Mouse (Mus musculus): Measurements from ENCODE around the gene Frs3. TPM values are rescaled to one million over a fixed set of nuclear protein-coding genes. Genes with fewer than 3 reads are reported as not detected.
A peak's percentile ranks its signal among the peaks of the same experiment; 100 is the strongest.

Frs3 gene
- total RNA-seq, 2 experiments from 2014 or later, result 0.12 to 0.72 TPM

DNA sequence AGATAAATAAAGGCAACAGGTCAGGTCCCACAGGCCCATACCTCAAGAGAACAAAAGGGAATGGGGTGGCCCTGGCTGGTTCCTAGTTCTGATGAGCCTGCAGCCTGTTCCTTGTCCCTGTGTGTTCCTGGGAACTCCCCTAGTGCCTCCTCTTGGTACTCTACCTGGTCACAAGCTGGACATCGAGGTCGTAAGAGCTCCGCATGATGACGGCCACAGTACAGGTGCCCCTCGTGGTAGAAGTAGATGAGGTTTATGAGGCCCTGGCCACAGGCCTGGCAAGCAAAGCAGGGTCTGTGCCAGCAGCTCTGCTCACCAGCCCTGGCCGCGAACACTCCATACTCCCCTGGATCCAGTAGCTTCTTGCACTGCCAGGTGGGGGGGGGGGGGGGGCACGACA lies 1.1 kb downstream of the Frs3 start:
- ATAC-seq (replicated peaks; ENCODE audit: poor library complexity), result no peak

DNA sequence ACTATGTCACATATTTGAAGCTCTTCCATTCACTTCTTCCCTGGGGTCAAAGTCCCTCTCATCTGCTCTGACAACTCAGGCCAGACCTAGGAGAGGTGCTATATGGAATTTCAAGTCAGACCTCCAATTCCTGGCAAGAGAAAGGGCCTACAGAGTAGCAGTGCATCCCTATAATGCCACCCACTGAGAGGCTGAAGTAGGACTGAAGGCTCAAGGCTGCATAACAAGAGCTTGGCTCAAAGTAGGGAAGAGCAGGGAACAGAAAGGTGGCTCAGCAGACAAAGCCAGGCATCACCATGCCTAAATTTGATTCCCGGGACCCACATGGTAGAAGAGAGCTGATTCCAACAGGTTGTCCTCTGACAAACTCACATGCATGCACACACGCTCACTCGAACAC lies 2.8 kb downstream of the Frs3 start:
- no peak for ATAC-seq (replicated peaks; ENCODE audit: poor library complexity)

DNA sequence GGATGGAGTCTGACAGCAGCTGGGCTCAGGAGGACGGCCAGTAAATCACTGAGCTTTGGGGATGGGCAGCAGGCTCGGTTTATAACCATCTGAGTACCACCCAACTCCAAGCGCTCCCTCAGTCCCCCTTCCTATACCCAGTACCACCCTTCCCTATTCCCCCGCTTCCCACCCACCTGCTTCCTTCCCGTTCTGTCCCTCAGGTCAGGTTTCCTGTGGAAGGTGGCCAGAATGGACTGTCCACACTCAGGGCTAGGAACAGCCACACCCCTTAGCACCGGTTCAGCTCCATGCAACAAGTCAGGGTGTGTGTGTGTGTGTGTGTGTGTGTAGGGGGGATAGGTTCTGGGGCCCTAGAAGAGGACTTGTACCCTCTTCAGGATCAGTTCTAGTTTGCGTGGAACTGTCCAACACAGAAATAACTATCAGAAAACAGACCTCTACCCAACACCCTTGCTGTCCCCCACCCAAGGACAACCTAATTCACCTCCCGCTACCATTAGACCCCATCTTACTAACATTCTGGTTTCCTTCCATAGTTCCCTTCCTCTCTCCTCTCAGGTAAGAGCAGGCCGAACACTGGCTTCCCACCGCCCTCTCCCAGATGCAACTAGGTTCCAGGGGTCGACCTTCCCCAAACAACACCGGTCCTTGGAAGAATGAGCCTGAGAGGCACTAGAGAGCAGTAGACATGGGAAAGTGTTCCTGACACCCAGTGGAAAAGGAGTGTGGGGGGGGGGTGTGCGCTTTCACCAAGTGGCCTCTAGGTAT lies 5.0 kb downstream of the Frs3 start:
- no peak for ATAC-seq (replicated peaks; ENCODE audit: poor library complexity)

DNA sequence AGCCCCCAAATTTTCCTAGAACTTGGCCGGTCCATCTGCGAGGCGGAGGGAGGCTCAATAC lies 5.4 kb downstream of the Frs3 start, which contains the start of gene Gm21981:
Gene Gm21981 (minus strand): TSS at position 14 of the 61 bp plus-strand sequence.
- ATAC-seq (replicated peaks; ENCODE audit: poor library complexity), result no peak

DNA sequence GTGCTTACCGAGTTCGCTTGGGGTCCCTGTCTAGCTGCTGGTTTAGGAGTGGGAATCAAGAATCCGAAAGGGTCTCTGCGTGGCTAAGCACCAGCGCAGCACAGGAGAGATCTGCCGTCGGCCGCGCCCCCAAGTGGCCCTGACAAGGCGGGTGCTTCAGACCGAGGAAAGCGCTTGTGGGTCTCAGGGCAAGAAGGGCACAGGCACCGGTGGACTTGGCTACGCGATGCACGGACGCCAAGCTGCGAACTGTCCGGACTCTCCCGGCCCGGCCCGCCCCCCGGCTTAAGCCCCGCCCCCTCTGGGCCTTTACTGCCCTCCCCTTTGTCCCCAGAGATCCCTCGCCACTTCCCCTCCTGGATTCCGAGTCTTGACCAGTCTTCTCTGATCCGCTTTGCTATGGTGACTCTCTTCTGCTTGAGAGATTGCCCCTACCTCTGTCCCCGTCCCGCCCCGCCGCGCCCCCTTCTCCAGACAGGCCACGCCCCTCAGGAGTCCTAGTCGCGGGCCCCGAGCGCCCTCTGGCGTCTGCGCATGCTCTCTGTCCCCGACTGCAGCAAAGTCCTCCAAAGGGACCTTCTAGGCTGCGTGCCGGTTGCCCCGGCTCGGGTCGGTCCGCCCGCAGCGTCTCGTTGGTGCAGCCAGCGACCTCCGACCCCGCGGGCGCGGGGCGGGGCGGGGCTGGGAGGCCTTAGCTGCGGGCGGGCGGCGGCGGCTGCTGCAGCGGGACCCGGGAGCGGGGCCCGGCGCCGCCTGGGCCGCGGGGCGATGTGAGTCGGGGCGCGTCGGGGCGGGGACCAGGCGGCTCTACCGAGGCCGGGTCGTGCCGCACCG lies 5.9 kb downstream of the Frs3 start, which contains the start of gene Prickle4:
Gene Prickle4 (minus strand): TSS at position 234 of the 834 bp plus-strand sequence.
- peak; percentile 94 for ATAC-seq (replicated peaks; ENCODE audit: poor library complexity)

DNA sequence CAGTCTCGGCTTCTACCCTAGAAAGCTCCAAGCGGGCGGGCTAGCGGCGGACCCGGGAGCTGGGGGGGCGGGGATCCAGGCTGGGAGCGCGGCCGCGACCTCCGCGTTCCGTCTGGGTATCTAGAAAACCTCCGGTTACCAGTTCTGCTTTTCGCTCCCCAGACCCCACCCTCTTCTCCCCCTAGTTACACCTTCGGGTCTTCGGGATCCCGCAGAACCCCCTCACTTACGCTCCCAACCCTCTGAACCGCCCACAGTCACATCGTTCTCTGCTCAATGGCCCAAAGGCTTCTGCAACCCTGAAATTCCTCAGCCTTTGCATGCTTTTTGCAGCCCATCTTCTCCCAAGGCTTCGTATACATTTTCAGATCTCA lies 6.5 kb downstream of the Frs3 start:
- no peak for ATAC-seq (replicated peaks; ENCODE audit: poor library complexity)

DNA sequence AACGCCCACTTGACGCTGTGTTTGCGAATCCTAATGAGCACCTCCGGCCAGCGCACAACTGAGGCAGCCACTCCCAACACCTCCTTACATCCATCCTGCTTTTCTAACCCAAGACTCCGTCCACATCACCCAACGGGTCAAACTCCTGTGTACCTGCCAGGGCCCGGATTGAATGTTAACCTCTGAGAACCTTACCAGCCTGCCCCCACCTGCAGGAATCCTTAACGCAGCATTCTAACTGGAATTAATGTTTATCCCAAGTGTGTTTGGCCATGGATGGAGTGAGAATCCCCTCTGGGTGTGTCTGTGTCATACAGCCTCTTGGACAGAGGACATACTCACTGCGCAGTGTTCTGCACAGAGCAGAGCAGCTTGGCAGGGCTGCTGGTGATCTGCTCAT lies 9.3 kb downstream of the Frs3 start:
- no peak for ATAC-seq (replicated peaks; ENCODE audit: poor library complexity)

DNA sequence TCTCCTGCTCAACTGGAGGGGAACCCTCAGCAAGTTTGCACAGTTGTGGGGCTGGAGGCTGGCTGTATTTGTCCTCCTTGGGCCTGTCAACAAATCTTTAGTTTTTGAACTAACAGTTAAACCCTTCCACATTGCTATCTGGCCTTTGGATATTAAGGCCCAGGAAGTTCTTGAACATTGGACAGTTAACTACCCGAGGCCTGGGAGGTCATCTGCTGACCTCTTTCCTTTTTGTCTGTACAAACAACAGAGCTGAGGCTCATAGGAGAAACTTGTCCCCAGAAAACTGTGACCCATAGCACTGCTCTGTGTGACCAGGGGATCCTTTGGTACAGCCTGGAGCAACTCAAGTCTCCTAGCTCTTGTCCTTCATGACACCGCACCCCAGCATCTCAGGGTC lies 10.2 kb downstream of the Frs3 start:
- ATAC-seq (replicated peaks; ENCODE audit: poor library complexity), result no peak

DNA sequence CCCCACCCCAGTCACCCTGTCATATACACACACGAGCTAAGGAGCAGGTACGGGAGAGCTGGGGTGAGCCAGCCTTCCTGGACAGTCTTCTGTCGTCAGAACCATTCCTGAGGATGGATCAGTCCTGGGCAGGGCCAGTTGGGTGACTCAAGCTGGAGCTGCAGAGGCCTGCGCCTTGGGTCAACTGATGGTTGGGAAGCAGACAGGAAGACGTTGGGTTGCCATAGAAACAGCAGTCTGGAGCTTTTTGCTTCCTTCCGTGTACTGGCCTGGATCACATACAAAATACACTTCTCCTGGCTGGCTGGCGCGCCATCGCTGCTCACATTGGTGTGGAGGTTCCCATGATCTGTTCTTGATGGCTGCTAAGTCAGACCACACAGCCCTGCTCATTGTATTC lies 13.0 kb downstream of the Frs3 start:
- no peak for ATAC-seq (replicated peaks; ENCODE audit: poor library complexity)

DNA sequence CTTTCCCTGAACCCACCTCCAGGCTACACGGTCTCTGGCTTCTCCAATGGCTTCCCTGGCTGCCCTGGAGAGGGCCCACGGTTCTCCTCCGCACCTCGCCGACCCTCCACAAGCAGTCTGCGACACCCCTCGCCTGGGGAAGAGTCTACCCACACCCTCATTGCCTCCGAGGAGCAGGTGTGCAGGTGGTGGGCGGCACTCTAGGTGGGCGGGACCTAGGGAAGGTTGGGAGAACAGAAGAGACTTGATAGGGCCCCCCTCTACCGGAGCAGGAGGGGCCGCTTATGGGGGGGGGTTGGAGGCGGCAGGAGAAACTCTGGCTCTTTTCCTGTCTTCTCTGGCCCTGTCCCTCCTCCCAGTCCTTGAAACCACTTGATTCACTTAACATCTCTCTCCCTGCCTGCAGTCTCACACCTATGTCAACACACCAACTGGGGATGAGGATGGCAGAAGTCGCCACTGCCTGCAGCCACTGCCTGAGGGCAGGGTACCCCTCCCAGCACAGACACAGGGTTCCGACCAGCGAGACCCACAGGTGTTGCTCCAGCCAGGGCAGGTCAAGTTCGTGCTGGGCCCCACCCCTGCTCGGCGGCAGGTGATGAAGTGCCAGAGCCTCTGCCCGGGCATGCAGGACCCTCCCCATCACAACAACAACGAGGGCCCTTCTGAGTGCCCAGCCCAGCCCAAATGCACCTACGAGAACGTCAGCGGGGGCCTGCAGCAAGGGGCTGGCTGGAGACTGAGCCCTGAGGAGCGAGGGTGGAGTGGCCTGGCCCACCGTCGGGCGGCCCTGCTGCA lies 13.9 kb downstream of the Frs3 start:
- ATAC-seq (replicated peaks; ENCODE audit: poor library complexity), result no peak

DNA sequence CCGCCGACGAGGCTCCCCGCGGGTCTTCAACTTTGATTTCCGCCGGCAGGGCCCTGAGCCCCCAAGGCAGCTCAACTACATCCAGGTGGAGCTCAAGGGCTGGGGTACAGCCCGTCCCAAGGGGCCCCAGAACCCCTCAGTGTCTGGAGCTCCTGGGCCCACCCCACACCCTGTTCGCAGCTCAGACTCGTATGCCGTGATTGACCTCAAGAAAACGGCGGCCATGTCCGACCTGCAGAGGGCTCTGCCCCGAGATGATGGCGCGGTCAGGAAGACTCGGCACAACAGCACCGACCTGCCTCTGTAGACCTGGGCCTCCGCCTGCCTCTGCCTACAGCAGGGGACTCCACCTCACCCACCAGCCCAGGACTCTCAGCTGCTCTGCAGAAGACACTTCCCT lies 14.7 kb downstream of the Frs3 start:
- no peak for ATAC-seq (replicated peaks; ENCODE audit: poor library complexity)

DNA sequence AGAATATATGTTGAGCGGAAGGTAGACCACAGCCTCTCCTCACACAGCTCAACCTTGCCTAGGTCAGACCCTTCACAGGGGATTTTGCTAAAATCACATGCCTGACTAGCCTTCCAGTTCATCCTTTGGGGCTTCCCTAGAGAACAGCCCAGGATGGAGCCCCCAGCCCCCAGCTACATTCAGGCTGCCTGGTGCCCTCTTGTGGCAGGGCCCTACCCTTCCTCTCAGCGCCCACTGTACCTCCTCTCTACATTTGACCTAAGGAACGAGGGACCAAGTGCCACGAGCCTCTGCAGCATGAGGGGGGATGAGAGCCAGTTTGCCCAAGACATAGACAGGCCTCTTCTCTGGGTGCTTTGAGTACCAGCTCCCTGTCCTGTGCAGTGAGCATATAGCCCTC lies 15.9 kb downstream of the Frs3 start:
- no peak for ATAC-seq (replicated peaks; ENCODE audit: poor library complexity)

DNA sequence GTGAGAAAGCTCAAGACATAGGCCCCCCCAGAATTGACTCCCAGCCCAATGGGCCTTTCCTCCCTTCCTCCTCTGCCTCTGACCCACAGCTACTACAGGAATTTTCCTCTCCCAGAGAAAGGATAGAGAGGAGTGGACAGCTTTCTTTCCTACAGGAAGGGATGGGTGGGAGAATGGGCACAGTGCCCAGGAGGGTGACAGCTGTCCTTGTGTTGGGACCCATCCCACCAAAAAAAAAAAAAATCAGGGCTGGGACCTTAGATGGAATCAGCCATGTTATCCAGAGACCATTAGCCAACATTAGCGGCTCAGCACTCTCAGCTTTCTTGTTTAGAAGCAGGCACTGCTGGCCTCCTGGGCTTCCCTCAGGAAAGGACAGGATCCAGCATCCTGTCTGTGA lies 17.4 kb downstream of the Frs3 start:
- no peak for ATAC-seq (replicated peaks; ENCODE audit: poor library complexity)

DNA sequence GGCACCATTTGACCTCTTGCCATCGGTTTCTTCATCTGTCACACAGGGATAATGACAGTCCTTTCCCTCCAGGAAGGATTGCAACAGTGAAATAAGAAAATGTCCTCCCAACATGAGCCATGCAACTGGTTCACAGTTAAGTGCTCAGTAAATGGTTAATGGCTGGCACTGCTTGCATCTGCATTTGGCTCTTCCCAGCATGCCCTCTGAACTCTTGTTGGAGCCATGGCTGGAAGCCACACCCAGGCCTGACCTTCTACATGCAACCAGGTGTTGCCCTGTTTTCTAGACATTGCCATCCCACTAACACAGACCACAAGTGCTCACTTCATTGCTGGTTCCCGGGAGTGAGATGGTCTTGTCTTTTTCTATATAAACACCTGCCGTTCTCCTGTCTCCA lies 19.1 kb downstream of the Frs3 start:
- no peak for ATAC-seq (replicated peaks; ENCODE audit: poor library complexity)

DNA sequence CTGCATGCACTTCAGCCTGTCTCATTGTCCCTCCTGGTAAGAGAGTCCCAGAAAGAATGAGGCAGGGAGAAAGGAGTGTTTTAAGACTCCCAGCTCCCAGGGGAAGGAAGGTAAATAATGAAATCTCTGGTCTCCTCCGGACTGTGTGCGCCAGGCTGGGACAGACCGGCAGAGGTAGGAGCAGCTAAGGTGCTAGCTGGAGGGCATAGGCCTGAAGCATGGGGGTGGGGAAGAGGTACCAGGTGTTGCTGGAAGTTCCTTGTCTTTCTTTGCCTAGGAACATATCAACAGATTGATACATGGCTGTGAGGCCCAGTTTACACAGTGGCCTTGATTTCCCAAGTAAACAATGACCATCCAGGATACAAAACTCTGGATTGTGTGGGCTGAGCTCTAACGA lies 20.1 kb downstream of the Frs3 start:
- ATAC-seq (replicated peaks; ENCODE audit: poor library complexity), result no peak

DNA sequence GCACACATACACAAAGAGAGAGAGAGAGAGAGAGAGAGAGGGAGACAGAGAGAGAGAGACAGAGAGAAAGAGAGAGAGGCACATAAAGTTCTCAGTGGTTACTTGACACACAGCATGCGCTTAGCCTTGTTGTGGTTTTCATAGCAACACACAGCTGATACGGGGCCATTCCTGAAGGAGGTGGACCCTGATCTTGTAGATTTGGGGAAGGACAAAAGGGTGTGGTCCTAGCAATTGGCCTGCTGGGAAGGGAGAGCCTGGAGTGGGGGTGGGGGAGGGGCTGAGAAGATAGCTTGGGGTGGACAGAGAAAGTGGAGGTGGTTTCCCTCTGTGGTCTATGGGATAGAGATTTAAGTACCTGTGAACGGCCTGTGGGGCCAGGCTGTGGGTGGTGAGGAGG lies 21.2 kb downstream of the Frs3 start:
- ATAC-seq (replicated peaks; ENCODE audit: poor library complexity), result no peak

DNA sequence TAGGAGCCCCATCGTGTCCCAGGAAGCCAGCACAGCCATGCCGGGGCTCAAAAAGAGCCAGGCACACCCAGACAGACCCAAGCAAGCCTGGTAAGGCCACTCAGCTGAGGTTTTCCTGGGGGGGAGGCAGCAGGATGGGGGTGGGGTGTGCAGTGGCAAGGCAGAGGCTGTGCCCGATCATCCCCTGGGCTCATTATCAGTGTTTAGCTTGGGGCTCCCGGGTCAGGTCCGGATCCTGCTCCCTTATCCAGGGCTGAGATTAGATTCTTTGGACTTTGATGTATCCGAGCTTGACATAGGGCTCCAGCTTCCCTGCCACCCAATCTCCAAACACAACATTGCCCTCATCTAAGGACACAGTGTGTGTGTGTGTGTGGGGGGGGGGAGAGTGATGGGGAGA lies 23.1 kb downstream of the Frs3 start:
- ATAC-seq (replicated peaks; ENCODE audit: poor library complexity), result no peak

DNA sequence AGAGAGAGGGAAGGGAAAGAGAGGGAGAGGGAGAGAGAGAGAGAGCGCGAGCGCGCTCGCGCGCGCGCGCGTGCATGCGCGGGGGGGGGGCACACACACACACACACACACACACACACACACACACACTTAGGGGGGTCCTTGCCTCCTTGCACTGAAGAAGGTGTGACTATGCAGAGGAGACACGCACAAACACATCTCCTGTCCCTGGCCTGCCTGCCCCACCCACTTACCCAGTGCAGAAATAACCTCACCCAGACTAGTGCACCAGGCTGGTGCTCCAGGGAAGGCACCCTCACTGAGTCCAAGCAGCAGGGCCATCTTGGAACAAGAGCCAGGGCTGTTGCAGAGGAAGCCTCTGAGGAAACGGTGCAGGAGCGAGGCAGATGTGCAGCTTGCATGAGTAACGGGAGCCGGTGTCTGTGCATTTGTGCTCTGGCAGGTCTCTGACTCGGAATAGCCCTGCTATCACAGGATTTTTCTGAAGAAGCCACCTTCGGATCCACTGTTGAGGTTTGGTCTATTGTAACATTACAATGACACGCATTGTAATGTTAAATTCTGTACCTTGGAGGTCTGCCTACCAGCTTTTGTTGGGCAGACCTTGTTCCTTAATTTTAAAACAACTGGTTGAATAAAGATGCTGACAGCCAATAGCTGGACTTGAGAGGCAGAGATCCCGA lies 24.2 kb downstream of the Frs3 start:
- no peak for ATAC-seq (replicated peaks; ENCODE audit: poor library complexity)

DNA sequence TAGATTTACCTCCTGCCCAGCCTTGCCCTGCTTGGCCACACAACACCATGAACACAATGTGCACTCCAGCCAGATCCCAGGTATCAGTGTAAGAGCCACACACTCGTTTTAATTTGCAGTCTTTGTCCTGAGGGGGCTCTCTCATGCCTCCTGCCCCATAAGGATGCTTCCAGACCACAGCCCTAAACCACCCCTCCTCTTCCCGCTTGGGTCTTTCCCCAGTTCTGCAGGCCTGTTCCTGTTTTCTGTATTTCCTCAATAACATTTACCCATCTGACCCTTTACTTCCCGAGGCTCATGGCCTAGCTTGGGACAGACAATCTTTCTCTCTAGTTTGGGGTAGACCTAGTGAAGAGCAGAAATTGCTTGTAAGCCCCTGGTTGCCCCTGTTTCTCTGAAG lies 26.2 kb downstream of the Frs3 start:
- ATAC-seq (replicated peaks; ENCODE audit: poor library complexity), result peak; percentile 72

DNA sequence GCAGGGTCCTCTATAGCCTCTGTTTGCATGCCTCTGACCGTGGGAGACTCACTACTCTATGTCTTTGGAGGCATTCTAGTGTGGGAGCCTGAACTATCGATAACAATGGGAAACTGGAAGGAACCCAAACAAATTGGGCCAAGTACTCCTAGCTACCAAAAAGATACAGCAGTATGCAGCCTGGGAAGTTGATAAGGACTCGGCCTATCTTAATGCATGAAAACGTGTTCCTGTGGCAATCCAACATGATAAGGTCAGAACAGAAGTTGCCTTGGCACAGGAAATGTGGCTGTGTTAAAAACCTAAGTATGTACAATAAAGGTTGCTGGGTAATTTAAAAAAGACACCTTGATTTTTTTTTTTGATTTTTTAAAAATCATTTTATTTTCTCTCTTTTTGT lies 32.4 kb downstream of the Frs3 start:
- ATAC-seq (replicated peaks; ENCODE audit: poor library complexity), result peak; percentile 79

DNA sequence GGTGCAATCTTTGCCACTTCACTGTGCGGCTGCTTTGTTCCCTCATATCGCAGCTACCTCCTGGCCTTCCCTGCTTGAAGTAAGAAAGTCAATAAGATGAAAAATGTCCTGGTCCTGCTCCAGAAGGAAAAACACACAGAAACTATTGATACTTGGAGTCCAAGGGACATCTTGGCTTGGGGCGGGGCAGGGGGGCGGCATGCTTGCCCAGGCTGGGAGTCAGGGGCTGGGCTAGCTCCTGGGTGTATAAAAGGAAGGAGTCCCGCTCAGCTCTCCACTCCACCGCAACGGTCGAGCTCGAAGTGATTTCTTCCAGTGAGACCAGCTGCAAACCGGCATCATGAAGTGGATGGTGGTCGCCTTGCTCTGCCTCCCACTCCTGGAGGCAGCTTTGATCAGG lies 37.7 kb downstream of the Frs3 start, which contains the start of gene Pgc:
Gene Pgc (plus strand): TSS at position 277 of the 400 bp plus-strand sequence.
- no peak for ATAC-seq (replicated peaks; ENCODE audit: poor library complexity)

All from megakaryocyte progenitor cell, adult 5-6 weeks (primary cell).